Mouse (Mus musculus) embryonic facial prominence, embryonic 10.5 days (tissue): Measurements from ENCODE around the gene Galntl5. TPM values are rescaled to one million over a fixed set of nuclear protein-coding genes. Genes with fewer than 3 reads are reported as not detected.

Experiments
- DNase-seq: peaks from one replicate; pipeline ENCODE4 v3.0.0-alpha.2; 2017; ENCODE audit warnings: low spot score
- H3K27ac ChIP-seq: fragments of 300-500 bp; sonication (generic); replicated peaks from 2 replicates; pipeline ENCODE4 v1.5.1; 2016; ENCODE audit warnings: mild to moderate bottlenecking
- H3K27me3 ChIP-seq: fragments of 300-500 bp; sonication (generic); replicated peaks from 2 replicates; pipeline ENCODE4 v1.6.1; 2016; ENCODE audit warnings: low read depth, mild to moderate bottlenecking; ENCODE audit not compliant: poor library complexity, severe bottlenecking
- H3K36me3 ChIP-seq: fragments of 300-500 bp; sonication (generic); replicated peaks from 2 replicates; pipeline ENCODE4 v1.6.1; 2016; ENCODE audit warnings: mild to moderate bottlenecking, moderate library complexity
- H3K4me1 ChIP-seq: fragments of 300-500 bp; sonication (generic); 2 replicates; pipeline ENCODE4 v1.6.1; 2016
- H3K4me3 ChIP-seq: fragments of 300-500 bp; sonication (generic); 2 replicates; pipeline ENCODE4 v1.5.1; 2016; ENCODE audit warnings: mild to moderate bottlenecking, moderate library complexity
- H3K9me3 ChIP-seq: fragments of 300-500 bp; sonication (generic); 2 replicates; pipeline ENCODE4 v1.6.1; 2016; ENCODE audit warnings: mild to moderate bottlenecking
- WGBS: fragments of 180-500 bp; shearing (Covaris S2); methylation state at CpG from one replicate; pipeline ENCODE4 v1.1.7; 2016; 5-methylcytosine and 5-hydroxymethylcytosine counted together
- polyA plus RNA-seq: library from polyadenylated mRNA; unstranded; fragments of >200 nt; fragmentation: Nextera tagmentation; extraction: Ambion mirVana; gene quantifications from 2 replicates; pipeline ENCODE4 v1.2.1, GENCODE M21; 2016

Galntl5 gene
- not detected in 2 replicates for polyA plus RNA-seq

DNA sequence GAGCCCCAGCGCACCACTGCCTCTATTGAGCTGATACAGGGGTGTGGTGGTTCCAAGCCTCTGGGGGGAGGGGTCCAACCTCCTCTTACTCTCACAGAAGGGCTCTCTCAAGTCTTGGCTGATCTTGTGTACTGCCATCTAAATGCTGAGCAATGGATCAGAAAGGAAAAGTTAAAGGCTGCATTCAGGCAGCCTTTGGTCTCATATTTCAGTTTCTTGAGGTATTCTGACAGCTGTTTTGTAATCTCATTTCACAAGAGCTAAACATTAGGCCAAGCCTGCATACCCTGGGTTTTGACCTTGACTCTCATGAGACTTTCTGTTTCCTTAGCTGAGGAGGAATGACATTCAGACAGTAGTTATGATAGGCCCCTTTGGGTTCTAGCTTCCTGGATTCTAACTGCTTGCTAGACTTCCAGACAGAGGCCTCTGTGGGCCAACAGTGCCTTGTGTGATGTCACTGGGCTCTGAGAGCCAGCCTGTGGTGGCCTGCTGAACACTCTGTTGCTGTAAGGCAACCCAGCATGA is at the start of gene Galntl5:
TSS of gene Galntl5 (plus strand) at position 457 of the 528 bp plus-strand sequence.
- WGBS: 76% methylated on average over 1 of the region's 1 CpGs
- no peak within 1 kb of the TSS for H3K27ac ChIP-seq
- H3K4me3 ChIP-seq: no peak within 1 kb of the TSS

DNA sequence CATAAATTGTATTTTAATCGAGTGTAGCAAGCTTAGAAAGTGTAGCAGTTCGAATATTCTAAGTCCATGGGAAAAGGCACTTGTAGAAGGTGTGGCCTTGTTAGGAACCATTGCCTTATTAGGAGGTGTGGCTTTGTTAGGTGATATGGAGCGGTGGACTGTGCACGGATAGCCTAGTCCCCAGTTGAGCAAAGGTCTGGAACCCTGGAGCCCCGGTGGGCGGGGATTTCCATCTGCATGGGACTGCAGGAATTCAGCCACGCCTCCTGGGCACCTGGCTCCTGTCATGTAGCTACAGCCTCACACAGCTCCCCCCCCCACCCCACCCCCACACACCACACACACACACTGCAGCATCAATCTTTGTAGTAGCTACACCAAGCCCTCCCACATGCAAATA is 34.6 kb upstream of the Galntl5 start:
- no peak for DNase-seq
- Histone ChIP-seq H3K4me1 (no peaks in the 10 kb centered on the region), H3K4me3 (no peak overlapping the region), H3K9me3 (no peaks in the 10 kb centered on the region), H3K36me3 (no peaks in the 10 kb centered on the region), H3K27ac (no peak overlapping the region), H3K27me3 (no peaks in the 10 kb centered on the region)
- 77% methylated on average over 7 of the region's 7 CpGs for WGBS

More for the DNA sequence above, at the start of gene Galntl5:
- Histone ChIP-seq H3K9me3 (no peaks in the 10 kb centered on the region), H3K4me1 (peaks cover 8% of the 10 kb centered on the region), H3K27me3 (no peaks in the 10 kb centered on the region), H3K36me3 (no peaks in the 10 kb centered on the region)
- no peak for DNase-seq

DNA sequence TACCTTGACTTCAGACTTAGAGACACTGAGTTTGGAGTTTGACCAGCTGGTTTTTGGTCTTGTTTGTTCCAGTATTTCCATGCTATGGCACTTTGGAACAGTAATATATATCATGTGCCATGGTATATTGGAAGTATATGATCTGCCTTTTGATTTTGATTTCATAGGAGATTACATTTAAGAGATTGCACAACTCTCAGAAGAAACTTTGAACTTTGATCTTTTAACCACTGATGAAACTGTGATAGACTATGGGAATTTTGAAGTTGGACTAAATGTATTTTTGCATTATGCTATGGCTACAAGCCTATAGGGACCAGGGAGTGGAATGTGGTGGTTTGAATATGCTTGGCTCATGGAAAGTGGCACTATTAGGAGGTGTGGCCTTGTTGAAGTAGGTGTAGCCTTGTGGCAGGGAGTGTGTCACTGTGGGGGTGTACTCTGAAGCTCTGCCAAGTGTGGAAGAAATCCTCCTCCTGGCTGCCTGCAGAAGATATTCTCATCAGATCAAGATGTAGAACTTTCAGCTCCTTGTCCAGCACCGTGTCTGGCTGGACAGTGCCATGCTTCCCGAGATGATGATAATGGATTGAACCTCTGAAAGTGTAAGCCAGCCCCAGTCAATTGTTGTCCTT is 31.8 kb upstream of the Galntl5 start:
- Histone ChIP-seq H3K4me1 (no peaks in the 10 kb centered on the region), H3K4me3 (no peak overlapping the region), H3K27me3 (no peaks in the 10 kb centered on the region), H3K36me3 (no peaks in the 10 kb centered on the region), H3K9me3 (no peaks in the 10 kb centered on the region), H3K27ac (no peak overlapping the region)
- peak; percentile 3 for DNase-seq
- 71% methylated on average over 2 of the region's 2 CpGs for WGBS

DNA sequence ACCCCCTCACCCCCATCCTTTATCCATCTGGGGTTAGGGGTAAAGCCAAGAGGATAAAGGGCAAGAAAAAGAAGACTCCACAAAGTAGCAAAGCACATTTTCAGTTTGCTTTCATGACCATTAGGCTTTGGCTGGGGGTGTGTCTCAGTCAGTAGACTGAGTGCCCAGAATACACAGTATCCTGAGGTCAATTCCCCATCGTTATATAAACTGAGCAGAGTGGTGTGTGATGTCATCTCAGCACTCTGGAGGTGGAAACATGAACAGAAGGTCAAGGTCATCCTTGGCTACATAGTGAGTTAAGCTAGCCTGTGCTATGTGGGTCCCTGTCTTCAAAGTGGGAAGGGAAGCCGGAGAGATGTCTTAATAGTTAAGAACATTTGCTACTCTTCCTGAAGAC is 27.8 kb upstream of the Galntl5 start:
- 83% methylated on average over 2 of the region's 2 CpGs for WGBS
- Histone ChIP-seq H3K27ac (no peak overlapping the region), H3K36me3 (no peaks in the 10 kb centered on the region), H3K27me3 (no peaks in the 10 kb centered on the region), H3K4me3 (no peak overlapping the region), H3K9me3 (no peaks in the 10 kb centered on the region), H3K4me1 (0 out of 2 replicates have a peak, but pooled peaks cover 2% of the 10 kb centered on the region)
- no peak for DNase-seq

DNA sequence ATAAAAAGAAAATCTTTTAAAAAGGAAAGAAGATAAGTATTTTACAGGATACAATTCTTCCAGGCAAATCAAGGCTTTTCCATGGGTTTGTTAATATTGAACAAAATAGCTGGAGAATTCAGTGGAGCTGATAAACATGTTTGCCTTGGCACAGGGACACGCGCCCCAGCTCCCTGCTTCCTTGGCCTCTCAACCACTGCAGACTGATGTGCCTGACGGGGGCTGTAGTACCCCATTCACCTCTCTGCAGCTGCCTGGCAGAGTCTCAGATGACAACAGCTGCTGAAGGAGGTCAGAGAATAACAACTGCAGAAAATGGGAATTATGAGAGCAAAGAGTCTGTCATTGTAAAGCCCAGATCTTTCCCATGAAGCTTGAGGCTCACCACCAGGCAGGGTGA is 27.3 kb upstream of the Galntl5 start:
- H3K9me3 ChIP-seq: no peaks in the 10 kb centered on the region
- 78% methylated on average over 3 of the region's 3 CpGs for WGBS
- DNase-seq: no peak
- H3K27me3 ChIP-seq: no peaks in the 10 kb centered on the region
- H3K36me3 ChIP-seq: no peaks in the 10 kb centered on the region
- no peak overlapping the region for H3K27ac ChIP-seq
- no peak overlapping the region for H3K4me3 ChIP-seq
- H3K4me1 ChIP-seq: 0 out of 2 replicates have a peak, but pooled peaks cover 2% of the 10 kb centered on the region

DNA sequence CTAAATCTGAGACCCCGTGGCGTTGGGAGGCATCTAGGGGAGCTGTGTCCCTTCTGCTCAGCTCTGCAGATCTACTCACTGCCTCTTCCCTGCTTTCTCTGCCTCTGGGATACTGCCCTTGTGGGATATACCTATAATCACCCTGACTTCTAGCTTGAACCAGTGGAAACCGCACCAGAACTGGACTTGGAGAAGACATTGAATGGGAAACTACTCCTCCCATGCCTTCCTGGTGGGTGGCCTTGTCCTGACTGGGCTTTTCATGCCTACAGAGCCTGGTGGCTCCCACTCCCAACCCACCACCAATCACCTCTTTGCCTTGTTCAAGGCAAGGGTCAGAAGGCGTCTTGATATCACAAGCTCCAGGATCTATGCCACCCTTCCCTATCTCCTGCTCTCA is 26.4 kb upstream of the Galntl5 start:
- 86% methylated on average over 4 of the region's 4 CpGs for WGBS
- H3K4me1 ChIP-seq: 0 out of 2 replicates have a peak, but pooled peaks cover 2% of the 10 kb centered on the region
- no peaks in the 10 kb centered on the region for H3K36me3 ChIP-seq
- H3K27ac ChIP-seq: no peak overlapping the region
- no peaks in the 10 kb centered on the region for H3K27me3 ChIP-seq
- H3K4me3 ChIP-seq: no peak overlapping the region
- H3K9me3 ChIP-seq: no peaks in the 10 kb centered on the region
- no peak for DNase-seq

DNA sequence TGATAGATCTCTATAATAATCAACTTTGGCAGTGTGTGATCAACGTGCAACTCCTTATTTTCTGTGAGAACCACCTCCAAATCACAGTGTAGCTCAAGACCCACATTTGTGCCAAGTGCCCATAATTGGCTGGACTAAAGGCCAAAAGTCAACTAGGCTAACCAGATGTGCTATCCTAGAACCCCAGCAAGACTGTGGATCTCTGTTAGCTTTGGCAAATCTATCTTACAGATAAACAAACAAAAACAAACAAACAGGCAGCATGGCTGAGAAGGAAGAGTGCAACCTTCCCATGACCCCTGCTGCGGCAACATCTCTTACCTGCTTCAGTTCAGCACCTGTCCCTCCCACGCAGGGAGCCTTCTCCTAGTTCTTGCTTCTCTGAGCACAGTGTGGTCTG is 25.9 kb upstream of the Galntl5 start:
- Histone ChIP-seq H3K27me3 (no peaks in the 10 kb centered on the region), H3K4me3 (no peak overlapping the region), H3K27ac (no peak overlapping the region), H3K4me1 (0 out of 2 replicates have a peak, but pooled peaks cover 2% of the 10 kb centered on the region), H3K36me3 (no peaks in the 10 kb centered on the region), H3K9me3 (no peaks in the 10 kb centered on the region)
- WGBS: 85% methylated on average over 3 of the region's 3 CpGs
- no peak for DNase-seq

DNA sequence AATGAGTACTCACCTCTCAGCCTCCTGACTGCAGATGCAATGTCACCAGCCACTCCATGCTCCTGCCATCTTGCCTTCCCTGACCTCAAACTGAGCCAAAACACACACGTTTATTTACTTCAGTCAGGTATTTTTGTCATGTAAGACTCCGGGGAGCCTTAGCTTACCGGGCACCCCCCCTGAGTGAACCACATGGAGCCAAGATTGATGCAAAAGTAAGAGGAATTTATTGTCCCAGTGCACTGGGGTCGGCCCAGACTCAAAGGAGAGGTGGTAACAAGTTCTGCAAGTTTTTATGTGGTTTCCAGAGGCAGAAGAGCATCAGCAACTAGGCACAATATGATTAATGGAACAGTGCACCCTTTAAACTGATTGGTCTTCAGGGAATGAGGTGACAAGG is 24.1 kb upstream of the Galntl5 start:
- H3K4me1 ChIP-seq: 0 out of 2 replicates have a peak, but pooled peaks cover 2% of the 10 kb centered on the region
- H3K27me3 ChIP-seq: no peaks in the 10 kb centered on the region
- H3K4me3 ChIP-seq: no peak overlapping the region
- no peak for DNase-seq
- H3K27ac ChIP-seq: no peak overlapping the region
- WGBS: 55% methylated on average over 4 of the region's 4 CpGs
- H3K36me3 ChIP-seq: no peaks in the 10 kb centered on the region
- H3K9me3 ChIP-seq: no peaks in the 10 kb centered on the region

DNA sequence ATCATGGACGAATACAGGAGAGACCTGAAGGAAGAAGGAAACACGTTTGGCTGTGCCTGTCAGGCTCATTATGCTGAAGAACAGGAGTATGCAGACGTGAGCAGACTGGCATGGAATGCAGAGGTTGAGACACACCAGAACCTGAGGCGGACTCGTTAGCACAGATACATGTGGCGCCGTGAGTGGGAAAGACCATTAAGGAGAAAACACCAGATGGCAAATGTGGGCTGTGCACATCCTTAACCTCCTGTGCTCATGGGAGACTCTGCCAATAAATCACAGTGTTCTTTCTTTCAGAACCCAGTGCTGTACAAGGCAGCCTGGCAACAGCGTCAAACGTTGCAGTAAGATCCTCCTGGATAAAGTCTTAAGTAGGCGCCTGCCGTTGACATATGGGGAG is 20.7 kb upstream of the Galntl5 start:
- Histone ChIP-seq H3K4me3 (no peak overlapping the region), H3K9me3 (no peaks in the 10 kb centered on the region), H3K27me3 (no peaks in the 10 kb centered on the region), H3K4me1 (0 out of 2 replicates have a peak, but pooled peaks cover 2% of the 10 kb centered on the region), H3K36me3 (no peaks in the 10 kb centered on the region), H3K27ac (no peak overlapping the region)
- no peak for DNase-seq
- WGBS: 87% methylated on average over 11 of the region's 11 CpGs

DNA sequence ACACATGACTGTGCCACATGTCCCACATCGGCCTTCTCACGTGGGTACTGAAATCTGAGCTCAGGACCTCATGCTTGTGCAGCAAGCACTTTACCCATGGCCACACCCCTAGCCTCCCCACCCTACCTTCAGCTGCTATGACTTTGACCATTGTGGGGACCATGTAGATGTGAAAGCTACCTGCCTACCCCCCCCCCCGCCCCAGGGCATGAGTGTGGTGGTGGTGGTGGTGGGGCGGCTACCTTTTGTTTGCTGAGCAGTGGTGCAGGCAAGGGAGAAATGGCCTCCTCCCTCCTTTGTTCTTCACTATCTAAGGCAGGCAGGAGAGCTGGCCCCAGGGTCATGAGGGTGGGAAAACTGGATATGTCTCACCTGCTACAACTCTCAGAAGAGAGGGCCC is 18.3 kb upstream of the Galntl5 start:
- Histone ChIP-seq H3K27me3 (no peaks in the 10 kb centered on the region), H3K9me3 (no peaks in the 10 kb centered on the region), H3K4me3 (no peak overlapping the region), H3K4me1 (no peaks in the 10 kb centered on the region), H3K36me3 (no peaks in the 10 kb centered on the region), H3K27ac (no peak overlapping the region)
- WGBS: 84% methylated on average over 4 of the region's 4 CpGs
- no peak for DNase-seq

DNA sequence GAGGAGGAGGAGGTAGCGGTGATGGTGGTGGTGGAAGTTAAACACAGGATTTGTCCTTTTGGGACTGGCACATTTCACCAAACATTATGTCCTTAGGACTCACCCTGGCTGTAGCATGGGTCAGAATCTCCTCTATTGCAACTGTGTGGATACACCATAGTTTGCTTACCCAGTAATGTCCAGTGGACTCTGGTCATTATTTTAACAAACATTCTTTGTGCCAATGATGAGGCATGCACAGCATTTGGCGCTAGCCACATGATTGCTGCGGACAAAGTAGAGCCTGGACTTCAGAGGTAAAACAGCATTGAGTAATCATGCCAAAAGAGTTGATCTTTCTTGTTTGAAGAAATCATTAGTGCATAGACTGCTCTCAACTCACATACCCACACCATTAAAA is 17.3 kb upstream of the Galntl5 start:
- H3K36me3 ChIP-seq: no peaks in the 10 kb centered on the region
- H3K4me3 ChIP-seq: no peak overlapping the region
- H3K4me1 ChIP-seq: no peaks in the 10 kb centered on the region
- no peaks in the 10 kb centered on the region for H3K27me3 ChIP-seq
- no peak for DNase-seq
- H3K9me3 ChIP-seq: no peaks in the 10 kb centered on the region
- H3K27ac ChIP-seq: no peak overlapping the region
- 91% methylated on average over 3 of the region's 3 CpGs for WGBS

DNA sequence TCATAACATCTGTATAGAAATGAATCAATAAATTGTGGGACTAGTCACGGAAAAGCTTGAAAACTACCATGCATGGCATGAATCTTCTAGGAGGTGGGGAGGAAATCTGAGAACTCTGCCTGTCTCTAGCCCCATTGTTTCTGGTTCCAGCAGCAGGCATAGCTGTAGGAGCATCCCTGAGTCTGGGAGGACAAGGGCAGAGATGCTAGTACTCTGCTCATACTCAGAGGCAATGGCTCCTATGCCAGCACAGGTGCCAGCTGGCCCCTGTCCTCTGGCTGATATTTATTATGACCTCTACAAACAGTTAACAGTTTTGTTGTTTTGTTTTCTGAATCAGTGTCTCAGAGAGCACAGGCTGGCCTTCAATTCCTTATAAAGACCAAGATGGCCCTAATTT is 16.9 kb upstream of the Galntl5 start:
- Histone ChIP-seq H3K4me3 (no peak overlapping the region), H3K4me1 (no peaks in the 10 kb centered on the region), H3K9me3 (no peaks in the 10 kb centered on the region), H3K27me3 (no peaks in the 10 kb centered on the region), H3K27ac (no peak overlapping the region), H3K36me3 (no peaks in the 10 kb centered on the region)
- no peak for DNase-seq
- WGBS: 81% methylated on average over 1 of the region's 1 CpGs

DNA sequence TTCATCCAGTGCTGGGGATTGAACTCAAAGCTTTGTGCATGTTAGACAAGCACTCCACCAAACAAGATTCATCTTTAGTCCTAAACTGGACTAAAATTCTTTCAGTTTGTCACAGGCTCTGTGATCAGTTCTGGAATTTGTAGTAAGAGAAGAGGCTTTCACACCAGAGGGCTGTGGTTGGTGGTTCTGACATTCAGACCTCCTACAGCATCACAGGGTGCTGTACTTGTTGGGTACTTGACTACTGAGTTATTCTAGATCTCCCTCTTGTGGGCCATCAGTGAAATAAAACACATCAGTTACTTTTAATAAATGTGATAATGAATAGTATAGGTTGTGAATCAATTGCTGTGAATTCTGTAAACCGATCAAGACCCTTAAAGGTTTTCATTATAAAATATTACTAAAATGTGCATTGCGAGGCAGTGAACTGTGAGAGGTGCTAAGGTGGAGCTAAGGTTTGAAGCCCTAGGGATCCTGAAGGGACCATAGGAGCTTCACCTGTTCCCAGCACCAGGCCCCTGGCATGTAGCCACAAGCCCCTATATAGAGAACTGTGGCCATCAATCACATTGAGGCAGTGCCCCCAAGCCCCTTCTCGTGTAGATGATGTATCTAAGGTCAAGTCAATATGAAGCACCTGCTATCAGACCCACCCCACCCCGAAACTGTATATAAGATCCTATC is 16.0 kb upstream of the Galntl5 start:
- no peak overlapping the region for H3K4me3 ChIP-seq
- DNase-seq: no peak
- no peaks in the 10 kb centered on the region for H3K27me3 ChIP-seq
- no peak overlapping the region for H3K27ac ChIP-seq
- 85% methylated on average over 4 of the region's 4 CpGs for WGBS
- H3K36me3 ChIP-seq: no peaks in the 10 kb centered on the region
- H3K4me1 ChIP-seq: no peaks in the 10 kb centered on the region
- no peaks in the 10 kb centered on the region for H3K9me3 ChIP-seq
